Mouse (Mus musculus): ENCODE results near the gene Myh14. TPM values are rescaled to one million over a fixed set of nuclear protein-coding genes. Genes with fewer than 3 reads are reported as not detected.

The Myh14 gene
- polyA plus RNA-seq, 1 experiment from 2014 or later, result 1.8 TPM

DNA sequence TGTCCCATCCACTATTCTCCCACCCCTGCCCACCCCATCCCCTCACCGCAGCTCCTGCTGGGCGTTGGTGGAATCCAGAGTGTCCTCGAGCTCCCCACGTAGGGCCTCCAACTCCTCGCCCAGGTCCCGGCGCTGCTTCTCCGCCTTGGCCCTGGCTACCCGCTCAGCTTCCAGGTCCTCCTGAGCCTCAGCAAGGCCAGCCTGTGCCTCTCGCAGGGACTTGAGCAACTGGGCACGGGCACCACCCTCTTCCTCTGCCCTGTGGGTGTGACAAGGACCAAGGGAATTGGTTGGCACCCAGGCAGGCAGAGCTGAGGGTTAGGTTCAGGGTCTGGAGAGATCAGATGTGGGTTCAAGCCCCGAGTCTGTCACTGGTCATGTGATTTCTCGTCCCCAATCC lies 43.7 kb downstream of the Myh14 start:
- Histone ChIP-seq H3K27me3 (peaks cover 18% of the 10 kb centered on the region; the same call in 1 of the 2 replicates), H3K9ac (no peak overlapping the region), H3K27ac (no peak overlapping the region), H3K4me2 (replicated peaks) (no peak overlapping the region), H3K4me3 (no peak overlapping the region), H3K4me1 (no peaks in the 10 kb centered on the region), H3K36me3 (no peaks in the 10 kb centered on the region), H3K9me3 (peaks cover 4% of the 10 kb centered on the region; the same call in 1 of the 2 replicates)
- no peak for ATAC-seq (ENCODE audit: low FRiP score, low read depth)
- WGBS, result 81% methylated on average over 12 of the region's 13 CpGs

DNA sequence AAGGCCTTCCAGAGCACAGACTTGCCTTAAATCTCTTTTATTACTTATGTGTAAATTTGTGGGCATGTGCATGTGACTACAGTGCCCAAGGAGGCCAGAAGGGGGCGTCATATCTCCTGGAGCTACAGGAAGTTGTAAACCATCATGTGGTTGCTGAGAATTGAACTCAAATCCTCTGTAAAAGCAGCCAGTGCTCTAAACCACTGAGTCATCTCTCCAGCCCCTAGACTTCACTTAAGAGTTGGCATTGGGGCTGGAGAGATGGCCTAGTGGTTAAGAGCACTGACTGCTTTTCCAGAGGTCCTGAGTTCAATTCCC lies 44.6 kb downstream of the Myh14 start:
- H3K27me3 ChIP-seq, result 0 out of 2 replicates have a peak, but pooled peaks cover 12% of the 10 kb centered on the region
- H3K4me3 ChIP-seq, result no peak overlapping the region
- H3K4me2 ChIP-seq (replicated peaks), result no peak overlapping the region
- H3K9me3 ChIP-seq, result peaks cover 4% of the 10 kb centered on the region; the same call in 1 of the 2 replicates
- no peak overlapping the region for H3K9ac ChIP-seq
- no peaks in the 10 kb centered on the region for H3K36me3 ChIP-seq
- H3K4me1 ChIP-seq, result no peaks in the 10 kb centered on the region
- 50% methylated on average over 1 of the region's 1 CpGs for WGBS
- no peak overlapping the region for H3K27ac ChIP-seq
- ATAC-seq (ENCODE audit: low FRiP score, low read depth), result no peak

DNA sequence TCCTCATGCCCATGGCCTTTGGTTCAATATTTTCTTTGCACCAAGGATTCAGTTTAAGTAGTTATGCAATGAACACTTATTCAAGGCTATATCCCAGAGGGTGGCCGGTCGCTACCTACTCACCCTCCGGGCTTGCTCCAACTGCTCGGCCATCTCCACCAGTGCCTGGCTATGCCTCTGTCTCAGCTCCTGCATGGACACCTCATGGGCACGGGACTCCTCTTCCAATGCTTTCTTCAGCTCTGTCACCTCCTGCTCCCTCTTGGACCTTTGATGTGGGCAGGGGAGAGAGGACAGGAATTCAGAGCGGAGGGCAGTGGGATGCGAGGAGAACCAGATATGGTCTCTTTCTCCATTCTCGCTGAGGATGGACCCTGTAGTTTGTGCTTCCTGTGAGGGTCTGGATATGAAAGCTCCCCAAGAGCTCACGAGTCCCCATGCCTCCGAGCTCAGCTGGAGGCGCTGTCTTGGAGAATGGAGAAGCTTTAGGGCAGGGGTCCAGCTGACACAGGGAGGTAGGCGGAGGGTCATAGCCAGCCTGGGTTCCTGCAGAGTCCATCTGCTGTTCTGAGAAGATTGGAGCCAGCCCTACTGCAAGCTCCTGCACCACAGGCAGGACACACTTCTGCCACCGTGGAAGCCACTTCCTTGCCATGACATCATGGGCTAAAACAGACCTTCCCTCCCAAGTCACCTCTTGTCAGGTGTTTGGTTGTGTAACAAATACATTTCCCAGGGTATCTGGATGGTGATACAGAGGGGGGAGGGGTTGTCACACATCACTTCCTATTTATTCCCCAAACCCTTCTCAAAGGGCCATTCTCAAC lies 45.2 kb downstream of the Myh14 start:
- Histone ChIP-seq H3K9ac (no peak overlapping the region), H3K36me3 (no peaks in the 10 kb centered on the region), H3K4me3 (no peak overlapping the region), H3K27me3 (0 out of 2 replicates have a peak, but pooled peaks cover 12% of the 10 kb centered on the region), H3K4me1 (no peaks in the 10 kb centered on the region), H3K9me3 (peaks cover 4% of the 10 kb centered on the region; the same call in 1 of the 2 replicates), H3K27ac (no peak overlapping the region), H3K4me2 (replicated peaks) (no peak overlapping the region)
- no peak for ATAC-seq (ENCODE audit: low FRiP score, low read depth)
- WGBS, result 86% methylated on average over 13 of the region's 13 CpGs

DNA sequence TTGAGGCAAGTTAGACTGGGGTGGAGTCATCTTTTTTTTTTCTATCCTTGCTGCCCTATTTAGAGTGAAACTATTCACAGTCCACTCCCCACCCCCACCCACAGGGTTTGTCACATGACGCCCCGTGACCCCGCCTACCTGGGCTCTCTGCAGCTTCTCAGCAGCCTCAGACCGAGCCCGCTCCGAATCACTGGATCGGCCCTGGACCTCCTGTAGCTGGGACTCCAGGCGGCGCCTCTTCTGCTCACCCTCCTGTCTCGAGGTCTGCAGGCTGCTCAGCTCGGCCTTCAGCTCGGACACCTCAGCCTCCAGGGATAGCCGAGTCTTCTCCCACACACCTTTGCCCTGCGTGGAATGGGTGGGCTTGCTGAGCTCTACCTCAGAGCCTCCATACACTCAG lies 45.8 kb downstream of the Myh14 start:
- WGBS, result 57% methylated on average over 14 of the region's 14 CpGs
- peaks cover 4% of the 10 kb centered on the region; the same call in 1 of the 2 replicates for H3K9me3 ChIP-seq
- no peak overlapping the region for H3K4me3 ChIP-seq
- H3K9ac ChIP-seq, result no peak overlapping the region
- no peaks in the 10 kb centered on the region for H3K4me1 ChIP-seq
- 0 out of 2 replicates have a peak, but pooled peaks cover 11% of the 10 kb centered on the region for H3K27me3 ChIP-seq
- no peak for ATAC-seq (ENCODE audit: low FRiP score, low read depth)
- no peak overlapping the region for H3K4me2 ChIP-seq (replicated peaks)
- no peak overlapping the region for H3K27ac ChIP-seq
- H3K36me3 ChIP-seq, result no peaks in the 10 kb centered on the region

DNA sequence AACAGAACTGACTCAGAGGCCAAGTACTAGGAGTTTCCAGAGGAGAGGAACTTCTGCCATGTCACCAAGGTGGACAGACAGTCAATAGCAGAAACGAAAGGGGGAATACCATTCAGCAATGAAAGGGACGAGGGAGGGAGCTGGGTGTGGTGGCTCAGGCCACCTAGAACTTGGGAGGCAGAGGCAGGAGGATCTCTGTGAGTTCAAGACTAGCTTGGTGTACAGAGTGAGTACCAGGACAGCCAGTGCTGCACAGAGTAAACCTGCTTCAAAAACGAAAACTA lies 46.2 kb downstream of the Myh14 start:
- no peaks in the 10 kb centered on the region for H3K4me1 ChIP-seq
- no peak for ATAC-seq (ENCODE audit: low FRiP score, low read depth)
- H3K4me3 ChIP-seq, result no peak overlapping the region
- H3K27ac ChIP-seq, result no peak overlapping the region
- no peaks in the 10 kb centered on the region for H3K36me3 ChIP-seq
- H3K9me3 ChIP-seq, result peaks cover 5% of the 10 kb centered on the region; the same call in 1 of the 2 replicates
- H3K9ac ChIP-seq, result no peak overlapping the region
- 0 out of 2 replicates have a peak, but pooled peaks cover 9% of the 10 kb centered on the region for H3K27me3 ChIP-seq
- 85% methylated on average over 3 of the region's 3 CpGs for WGBS
- H3K4me2 ChIP-seq (replicated peaks), result no peak overlapping the region

DNA sequence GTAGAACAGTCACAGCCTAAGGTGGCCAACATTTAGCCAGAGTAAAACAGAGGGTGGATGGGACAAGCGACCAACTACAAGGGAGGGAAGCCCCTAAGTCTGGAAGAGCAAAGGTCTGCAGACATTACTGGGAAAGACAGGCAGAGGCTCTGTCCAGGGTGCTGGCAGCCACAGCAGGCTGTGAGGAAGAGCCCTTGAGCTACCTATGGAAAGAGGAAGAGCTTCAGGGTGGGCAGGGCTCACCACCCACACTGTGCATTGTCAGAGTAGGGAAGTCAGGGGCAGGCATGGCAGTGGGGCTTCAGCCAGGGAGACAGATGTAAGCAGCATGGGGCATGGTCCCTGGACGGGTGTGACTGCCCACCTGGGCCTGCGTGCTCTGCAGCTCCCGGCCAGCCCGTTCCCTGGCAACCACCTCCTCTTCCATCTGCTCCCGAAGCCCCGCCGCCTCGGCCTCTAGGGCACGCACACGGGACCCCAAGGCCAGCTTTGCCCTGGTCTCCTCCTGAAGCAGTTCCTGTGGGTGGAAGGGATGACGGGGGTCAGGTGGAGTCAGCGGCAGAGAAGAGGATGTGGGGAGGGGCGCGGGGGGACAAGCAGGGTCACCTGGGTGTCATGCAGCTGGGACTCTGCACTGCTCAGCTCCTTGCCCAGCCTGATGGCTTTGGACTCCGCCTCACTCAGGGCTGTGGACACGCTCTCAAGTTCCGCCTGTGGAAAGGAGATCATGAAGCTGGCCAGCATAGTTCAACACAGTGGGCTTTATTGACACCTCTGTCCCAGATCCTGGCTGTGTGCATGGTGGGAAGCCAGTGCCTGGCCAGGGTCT lies 46.7 kb downstream of the Myh14 start:
- no peak for ATAC-seq (ENCODE audit: low FRiP score, low read depth)
- WGBS, result 40% methylated on average over 18 of the region's 18 CpGs

DNA sequence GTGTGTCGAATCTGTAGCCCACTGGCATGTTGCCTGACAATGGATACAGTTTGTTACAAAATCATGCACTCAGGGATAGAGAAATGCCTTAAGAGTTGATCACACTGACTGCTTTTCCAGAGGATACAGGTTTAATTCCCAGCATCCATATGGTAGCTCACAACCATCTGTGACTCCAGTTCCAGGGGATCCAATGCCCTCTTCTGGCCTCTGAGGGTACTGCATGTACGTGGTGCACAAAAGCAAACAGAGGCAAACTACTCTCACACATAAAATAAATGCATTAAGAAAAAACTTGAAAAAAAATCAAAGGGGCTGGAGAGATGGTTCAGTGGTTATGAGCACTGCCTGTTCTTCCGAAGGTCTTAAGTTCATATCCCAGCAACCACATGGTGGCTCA lies 53.6 kb downstream of the Myh14 start:
- ATAC-seq (ENCODE audit: low FRiP score, low read depth), result no peak
- Histone ChIP-seq H3K4me3 (no peak overlapping the region), H3K36me3 (no peaks in the 10 kb centered on the region), H3K27me3 (peaks cover 40% of the 10 kb centered on the region), H3K9ac (no peak overlapping the region), H3K4me1 (no peaks in the 10 kb centered on the region), H3K9me3 (peaks cover 7% of the 10 kb centered on the region; the same call in 1 of the 2 replicates), H3K27ac (no peak overlapping the region), H3K4me2 (replicated peaks) (no peak overlapping the region)
- WGBS, result 71% methylated on average over 3 of the region's 3 CpGs

More for the DNA sequence above, 46.7 kb downstream of the Myh14 start:
- no peak overlapping the region for H3K9ac ChIP-seq
- no peak overlapping the region for H3K27ac ChIP-seq
- no peaks in the 10 kb centered on the region for H3K36me3 ChIP-seq
- H3K4me3 ChIP-seq, result no peak overlapping the region
- peaks cover 8% of the 10 kb centered on the region; the same call in 1 of the 2 replicates for H3K9me3 ChIP-seq
- no peaks in the 10 kb centered on the region for H3K4me1 ChIP-seq
- no peak overlapping the region for H3K4me2 ChIP-seq (replicated peaks)
- 0 out of 2 replicates have a peak, but pooled peaks cover 9% of the 10 kb centered on the region for H3K27me3 ChIP-seq

DNA sequence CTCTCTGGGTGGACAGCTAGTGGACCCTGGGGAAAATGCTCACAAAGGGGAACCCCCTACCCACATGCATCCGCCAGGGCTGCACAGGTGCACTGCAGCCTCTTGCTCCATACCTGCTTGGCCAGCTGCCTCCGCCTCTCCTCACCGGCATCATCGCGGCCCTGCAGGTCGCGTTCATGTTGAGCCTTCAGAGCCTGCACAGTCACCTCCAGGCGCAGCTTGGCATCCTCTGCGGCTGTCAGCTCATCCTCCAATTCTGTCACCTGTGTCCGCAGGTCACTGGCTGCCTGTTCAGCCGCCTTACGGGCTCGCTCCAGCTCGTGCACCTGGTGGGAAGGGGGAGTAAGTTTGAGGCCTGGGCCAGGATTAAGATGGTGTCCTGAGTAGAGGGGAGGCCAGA lies 54.7 kb downstream of the Myh14 start:
- Histone ChIP-seq H3K9me3 (peaks cover 7% of the 10 kb centered on the region; the same call in 1 of the 2 replicates), H3K36me3 (no peaks in the 10 kb centered on the region), H3K4me2 (replicated peaks) (no peak overlapping the region), H3K4me3 (no peak overlapping the region), H3K4me1 (no peaks in the 10 kb centered on the region), H3K27ac (no peak overlapping the region), H3K9ac (no peak overlapping the region), H3K27me3 (peaks cover 40% of the 10 kb centered on the region)
- ATAC-seq (ENCODE audit: low FRiP score, low read depth), result no peak
- WGBS, result 72% methylated on average over 14 of the region's 14 CpGs

DNA sequence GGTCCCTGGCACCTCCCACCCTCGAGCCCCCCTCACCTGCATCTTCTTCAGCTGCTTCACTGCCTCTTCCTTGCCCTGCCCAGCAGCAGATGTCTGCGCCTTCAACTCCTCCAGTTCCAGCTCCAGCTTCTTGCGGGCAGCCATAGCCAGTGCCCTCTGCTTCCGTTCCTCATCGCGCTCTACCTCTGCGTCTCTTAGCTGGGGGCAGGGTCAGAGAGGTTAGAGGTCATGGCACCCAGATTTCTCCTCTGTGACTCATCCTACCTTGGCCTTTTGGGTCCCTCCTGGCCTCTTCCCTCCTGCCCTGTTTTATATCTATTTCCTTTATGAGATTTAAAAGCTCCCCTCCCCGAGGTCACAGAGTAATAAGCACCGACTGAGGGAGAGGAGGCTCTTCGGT lies 55.3 kb downstream of the Myh14 start:
- WGBS, result 13% methylated on average over 10 of the region's 10 CpGs
- Histone ChIP-seq H3K9me3 (peaks cover 7% of the 10 kb centered on the region; the same call in 1 of the 2 replicates), H3K9ac (no peak overlapping the region), H3K27me3 (peaks cover 40% of the 10 kb centered on the region), H3K4me3 (no peak overlapping the region), H3K4me1 (no peaks in the 10 kb centered on the region), H3K36me3 (no peaks in the 10 kb centered on the region), H3K27ac (no peak overlapping the region), H3K4me2 (replicated peaks) (no peak overlapping the region)
- ATAC-seq (ENCODE audit: low FRiP score, low read depth), result no peak

DNA sequence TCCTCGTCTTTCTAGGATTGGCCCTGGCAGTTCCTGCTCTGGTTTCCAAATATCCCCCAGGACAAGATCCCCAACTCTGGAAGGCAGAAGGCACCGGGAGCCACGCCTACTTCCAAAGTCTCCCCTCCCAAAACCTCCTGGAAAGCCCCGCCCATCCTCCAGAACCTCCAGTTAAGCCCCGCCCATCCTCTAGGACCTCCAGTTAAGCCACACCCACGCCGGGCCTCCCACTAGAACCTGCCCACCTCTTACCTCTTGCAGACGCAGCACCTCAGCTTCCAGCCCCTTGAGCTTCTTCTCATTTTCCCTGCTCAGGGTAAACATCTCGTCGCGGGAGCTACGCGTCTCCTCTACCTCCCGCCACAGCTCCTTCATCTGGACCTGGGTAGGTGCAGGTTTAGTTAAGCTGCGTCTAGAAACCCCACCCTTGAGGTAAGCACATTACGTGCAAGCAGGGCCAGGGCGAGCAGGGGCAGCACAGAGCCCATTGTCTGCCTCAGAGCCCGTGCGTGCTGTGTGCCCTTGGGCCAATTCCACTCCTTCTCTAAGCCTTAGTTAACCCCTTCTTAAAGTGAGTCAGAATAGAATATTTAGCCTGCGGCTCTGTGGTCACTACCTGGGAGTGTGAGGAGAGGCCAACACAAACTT lies 56.5 kb downstream of the Myh14 start:
- Histone ChIP-seq H3K27me3 (peaks cover 46% of the 10 kb centered on the region), H3K36me3 (no peaks in the 10 kb centered on the region), H3K4me3 (no peak overlapping the region), H3K4me2 (replicated peaks) (peak overlapping the region; percentile 30; the same call in 1 of the 2 replicates), H3K9me3 (0 out of 2 replicates have a peak, but pooled peaks cover 3% of the 10 kb centered on the region), H3K27ac (no peak overlapping the region), H3K4me1 (no peaks in the 10 kb centered on the region), H3K9ac (no peak overlapping the region)
- no peak for ATAC-seq (ENCODE audit: low FRiP score, low read depth)
- WGBS, result 7% methylated on average over 20 of the region's 20 CpGs

DNA sequence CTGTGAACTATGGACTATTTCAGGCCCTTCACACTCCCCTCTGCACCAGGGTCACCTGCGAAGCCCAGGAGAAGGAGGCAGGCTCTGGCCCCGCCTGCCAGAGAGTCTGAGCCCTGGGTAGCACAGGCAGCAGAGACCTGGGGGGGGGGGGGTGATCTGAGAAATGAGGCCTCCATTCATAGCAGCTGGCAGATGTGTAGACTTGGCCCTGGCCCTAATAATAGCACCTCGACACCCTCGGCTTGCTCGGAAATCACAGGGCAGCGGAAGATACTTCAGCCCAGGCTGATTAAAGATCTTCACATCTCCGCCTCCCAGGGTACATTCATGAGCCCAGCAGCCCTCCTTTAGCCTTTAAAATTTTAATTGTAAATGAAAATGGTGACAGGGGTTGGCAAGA lies 58.5 kb downstream of the Myh14 start:
- WGBS, result 62% methylated on average over 7 of the region's 7 CpGs
- peaks cover 66% of the 10 kb centered on the region for H3K27me3 ChIP-seq
- no peak for ATAC-seq (ENCODE audit: low FRiP score, low read depth)

More for the DNA sequence above, 58.5 kb downstream of the Myh14 start:
- H3K4me3 ChIP-seq, result no peak overlapping the region
- no peaks in the 10 kb centered on the region for H3K4me1 ChIP-seq
- no peak overlapping the region for H3K4me2 ChIP-seq (replicated peaks)
- H3K36me3 ChIP-seq, result no peaks in the 10 kb centered on the region
- H3K9ac ChIP-seq, result no peak overlapping the region
- H3K27ac ChIP-seq, result no peak overlapping the region
- H3K9me3 ChIP-seq, result 0 out of 2 replicates have a peak, but pooled peaks cover 3% of the 10 kb centered on the region

All from limb, embryonic 13.5 days (tissue).